Mouse (Mus musculus) retina, postnatal 1 day (tissue): ENCODE results near the gene Amz2.

Source experiments
- DNase-seq: peaks from one replicate; pipeline ENCODE4 v3.0.0-alpha.2; 2012

Gene Amz2

DNA sequence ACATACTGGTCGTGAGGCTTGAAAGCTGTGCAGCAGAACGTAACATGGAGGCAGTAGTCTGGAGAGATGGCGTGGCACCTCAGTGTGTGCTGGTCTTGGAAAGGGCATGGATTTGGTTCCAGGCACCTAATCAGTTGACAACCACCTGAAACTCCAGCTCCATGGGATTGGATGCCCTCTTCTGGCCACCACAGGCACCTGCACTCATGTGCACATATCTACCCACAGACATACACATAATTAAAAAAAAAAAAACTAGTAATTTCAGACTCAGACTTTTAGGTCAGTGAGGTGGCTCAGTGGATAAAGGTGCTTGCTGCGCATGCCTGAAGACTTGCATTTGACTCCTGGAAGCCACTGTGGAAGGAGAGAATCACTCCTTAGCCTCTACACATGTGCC lies 3.5 kb upstream of the Amz2 start:
- DNase-seq, result no peak

GRCm38 (mm10) chr11:109423294-109423693 lies 2.5 kb upstream of the Amz2 start:
- no peak for DNase-seq

DNA sequence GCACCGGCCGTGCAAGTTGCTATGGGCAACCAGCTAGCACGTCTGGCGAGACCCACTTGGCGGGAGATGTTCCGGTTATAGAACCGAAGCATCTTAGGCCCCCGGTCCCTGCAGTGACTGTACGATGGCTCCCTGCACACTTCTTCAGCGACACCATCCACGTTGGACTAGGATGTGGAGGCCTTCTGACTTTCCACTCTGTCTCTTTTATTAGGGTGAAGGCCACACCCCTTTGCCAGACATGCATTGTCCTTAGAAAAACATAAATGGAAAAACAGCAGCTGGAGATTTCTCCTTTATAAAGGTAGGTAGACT lies 483 bp downstream of the Amz2 start:
- no peak for DNase-seq

DNA sequence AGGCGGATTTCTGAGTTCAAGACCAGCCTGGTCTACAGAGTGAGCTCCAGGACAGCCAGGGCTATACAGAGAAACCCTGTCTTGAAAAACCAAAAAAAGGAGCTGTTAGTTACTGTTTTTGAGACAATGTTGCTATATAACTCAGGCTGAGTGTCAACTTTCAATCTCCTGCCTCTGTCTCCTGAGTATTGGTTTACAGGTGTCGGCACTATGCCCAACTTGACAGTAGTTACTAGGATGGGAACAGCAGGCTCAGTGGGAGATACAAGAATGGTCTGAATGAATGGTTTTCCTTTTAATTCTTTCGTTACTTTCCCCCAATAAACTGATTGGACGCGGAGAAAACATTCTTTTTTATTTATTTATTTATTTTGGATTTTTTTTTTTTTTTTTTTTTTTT lies 1.6 kb downstream of the Amz2 start:
- DNase-seq, result no peak

- no peak for DNase-seq
Measured at GRCm38 (mm10) chr11:109434233-109434798, 8.6 kb downstream of the Amz2 start.

- no peak for DNase-seq
Measured at GRCm38 (mm10) chr11:109436889-109437288, 11.1 kb downstream of the Amz2 start.

DNA sequence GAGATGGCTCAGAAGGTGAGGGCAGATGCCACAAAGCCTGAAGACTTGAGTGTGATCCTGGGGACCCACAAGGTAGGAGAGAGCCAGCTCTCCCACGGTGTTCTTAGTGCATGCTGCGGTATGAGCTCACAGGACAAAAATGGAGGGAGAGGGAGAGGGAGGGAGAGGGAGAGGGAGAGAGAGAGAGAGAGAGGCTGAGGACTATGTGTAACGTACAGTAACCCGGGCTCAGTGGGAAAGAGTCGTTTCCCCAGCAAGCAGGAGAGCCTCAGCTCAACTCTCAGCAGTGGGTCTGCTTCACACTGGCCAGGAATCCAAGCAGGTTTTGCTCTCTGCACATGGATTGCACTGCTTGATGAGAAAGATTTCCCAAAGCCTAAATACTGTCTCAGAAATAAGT lies 13.5 kb downstream of the Amz2 start:
- DNase-seq, result peak; percentile 41

DNA sequence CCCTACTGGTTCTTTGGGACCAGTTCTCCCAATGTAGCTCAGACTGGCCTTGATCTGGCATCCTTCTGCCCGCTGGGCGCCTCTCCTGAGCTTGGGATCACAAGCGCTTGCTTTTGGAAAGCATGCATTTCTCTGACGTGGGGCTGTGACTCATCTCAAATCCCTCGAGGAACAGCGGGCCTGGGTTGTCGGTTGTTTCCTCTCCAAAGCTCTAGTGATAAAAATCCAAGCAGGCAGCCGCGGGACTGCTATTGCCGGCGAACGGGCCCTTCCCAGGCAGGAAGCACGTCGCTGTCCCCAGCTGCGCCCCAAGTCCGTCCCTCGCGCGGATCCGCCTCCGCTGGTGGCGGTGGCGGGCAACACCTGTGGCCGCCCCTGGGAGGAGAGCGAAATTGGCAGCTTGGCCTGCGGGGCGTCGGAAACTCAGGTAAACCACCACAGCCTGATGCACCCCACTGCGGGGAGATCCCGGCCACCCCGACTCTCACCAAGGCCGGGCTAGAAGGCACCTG lies 14.1 kb downstream of the Amz2 start:
- peak; percentile 78 for DNase-seq

DNA sequence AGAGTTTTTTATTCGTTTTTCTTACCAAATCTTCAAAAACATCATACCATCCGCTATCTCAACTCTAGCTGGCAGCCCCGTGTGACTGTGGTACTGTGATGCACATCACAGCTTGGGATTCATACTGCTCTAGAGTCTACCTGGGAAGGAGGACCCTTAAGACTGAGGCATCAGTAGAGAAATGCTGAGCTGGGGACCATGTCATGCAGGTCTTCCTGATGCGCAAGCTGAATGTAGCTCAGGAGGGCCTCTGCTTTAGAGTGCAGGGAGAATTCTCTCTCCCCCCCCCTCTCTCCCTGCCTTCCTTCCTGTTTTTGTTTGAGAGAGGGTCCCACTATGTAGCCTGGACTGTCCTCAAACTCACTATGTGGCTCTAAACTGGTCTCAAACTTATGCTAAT lies 14.9 kb downstream of the Amz2 start:
- DNase-seq, result no peak

GRCm38 (mm10) chr11:109441119-109441518 lies 15.4 kb downstream of the Amz2 start:
- peak; percentile 65 for DNase-seq

DNA sequence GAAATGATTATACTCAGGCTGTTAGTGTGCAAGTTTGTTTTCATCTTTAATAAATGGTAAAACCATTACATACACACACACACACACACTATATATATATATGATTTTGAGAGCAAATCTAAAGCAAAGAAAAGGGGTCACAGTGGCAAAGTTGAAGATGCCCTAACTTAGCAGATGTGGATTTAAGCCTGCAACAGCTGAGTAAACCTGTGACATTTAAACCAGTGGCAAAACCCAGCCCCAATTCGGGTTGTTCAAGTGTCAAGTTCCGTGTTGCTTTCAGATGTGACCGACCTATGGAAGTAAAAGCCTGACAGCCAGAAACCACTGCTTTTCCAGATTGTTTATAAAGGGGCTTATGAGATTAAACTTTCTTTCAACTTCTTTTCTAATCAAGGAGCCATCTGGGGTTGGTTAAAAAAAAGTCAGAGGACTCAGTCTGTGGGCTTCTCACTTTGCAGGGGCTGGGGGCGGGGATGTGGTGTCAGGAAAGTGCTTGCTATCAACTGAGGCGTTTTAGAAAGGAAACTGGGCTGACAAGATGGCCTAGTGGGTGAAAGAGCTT lies 16.5 kb downstream of the Amz2 start:
- DNase-seq, result peak; percentile 5

DNA sequence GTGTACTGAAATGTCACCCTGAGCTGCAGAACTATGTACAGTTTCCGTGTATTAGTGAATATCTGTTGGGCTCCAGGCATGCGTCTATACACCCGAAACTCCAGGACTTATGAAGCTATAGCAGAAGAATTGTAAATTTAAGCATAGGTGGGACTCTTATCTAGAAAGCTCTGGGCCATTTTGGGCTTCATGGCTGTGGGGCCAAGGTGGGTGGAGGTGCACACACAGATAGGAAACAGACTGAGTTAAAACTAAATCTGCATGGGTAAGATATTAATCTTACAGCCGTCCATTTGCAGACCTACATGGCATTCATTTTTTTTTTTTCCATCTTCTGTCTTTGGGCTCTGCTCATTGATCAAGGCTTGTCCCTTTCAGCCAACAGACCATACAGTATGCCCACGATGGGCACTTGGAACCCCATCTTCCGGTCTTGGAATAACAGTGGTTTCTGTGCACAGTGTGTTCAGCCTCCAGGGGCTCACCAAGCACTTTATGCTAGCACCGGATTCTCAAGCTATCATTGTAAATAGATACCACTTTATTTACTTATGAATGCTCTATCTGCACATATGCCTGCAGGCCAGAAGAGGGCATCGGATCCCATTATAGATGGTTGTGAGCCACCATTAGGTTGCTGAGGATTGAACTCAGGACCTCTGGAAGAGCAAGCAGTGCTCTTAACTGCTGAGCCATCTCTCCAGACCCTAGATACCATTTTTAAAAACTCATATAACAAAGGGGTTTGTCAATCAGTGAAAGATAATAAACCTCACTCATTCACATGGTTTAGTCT lies 17.9 kb downstream of the Amz2 start:
- DNase-seq, result no peak

- peak; percentile 59 for DNase-seq
Measured at GRCm38 (mm10) chr11:109444600-109444999, 18.9 kb downstream of the Amz2 start.

GRCm38 (mm10) chr11:109445438-109446035 lies 19.8 kb downstream of the Amz2 start:
- DNase-seq, result peak; percentile 66

- no peak for DNase-seq
Measured at GRCm38 (mm10) chr11:109451169-109451568, 25.4 kb downstream of the Amz2 start.

- DNase-seq, result no peak
Measured at GRCm38 (mm10) chr11:109456261-109456660, 30.5 kb downstream of the Amz2 start.

DNA sequence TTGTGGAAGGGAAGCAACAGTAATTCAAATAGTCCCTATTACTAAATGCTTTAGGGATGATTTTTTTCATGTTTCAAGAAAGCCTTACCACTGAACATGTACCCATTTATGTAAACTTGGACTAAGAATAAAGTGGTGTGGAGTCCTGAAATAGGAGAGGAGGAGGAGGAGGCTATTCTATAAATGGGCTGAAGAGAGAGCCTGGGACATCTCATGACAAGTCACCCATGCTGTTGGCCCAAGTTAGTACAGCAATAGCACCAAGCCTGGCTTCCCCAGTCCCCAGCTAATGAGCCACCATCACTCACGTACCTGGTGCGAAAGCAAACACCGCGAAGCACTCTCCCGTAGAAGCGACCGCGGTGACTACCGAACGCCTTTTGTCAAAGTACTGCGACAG lies 32.4 kb downstream of the Amz2 start:
- DNase-seq, result no peak

DNA sequence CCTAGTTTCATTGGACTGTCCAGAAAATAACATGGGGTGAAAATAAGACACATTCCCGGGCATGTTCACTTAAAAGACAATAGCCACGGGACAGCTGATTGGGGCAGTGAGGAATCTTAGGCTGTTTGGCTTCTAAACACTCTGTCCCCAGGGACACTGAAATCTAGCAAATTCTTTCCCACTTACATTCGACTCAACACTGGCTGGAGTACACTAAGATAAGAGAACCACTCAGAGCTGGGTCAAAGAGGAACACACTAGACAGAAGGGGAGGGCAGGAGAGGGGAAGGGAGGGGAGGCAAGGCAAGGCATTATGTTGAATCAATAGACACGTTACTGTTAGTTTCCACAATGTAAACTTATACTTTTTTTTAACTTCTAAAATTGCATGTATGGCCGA lies 34.8 kb downstream of the Amz2 start:
- DNase-seq, result no peak

- no peak for DNase-seq
Measured at GRCm38 (mm10) chr11:109465068-109465467, 39.3 kb downstream of the Amz2 start.

- no peak for DNase-seq
Measured at GRCm38 (mm10) chr11:109466987-109467386, 41.2 kb downstream of the Amz2 start.

DNA sequence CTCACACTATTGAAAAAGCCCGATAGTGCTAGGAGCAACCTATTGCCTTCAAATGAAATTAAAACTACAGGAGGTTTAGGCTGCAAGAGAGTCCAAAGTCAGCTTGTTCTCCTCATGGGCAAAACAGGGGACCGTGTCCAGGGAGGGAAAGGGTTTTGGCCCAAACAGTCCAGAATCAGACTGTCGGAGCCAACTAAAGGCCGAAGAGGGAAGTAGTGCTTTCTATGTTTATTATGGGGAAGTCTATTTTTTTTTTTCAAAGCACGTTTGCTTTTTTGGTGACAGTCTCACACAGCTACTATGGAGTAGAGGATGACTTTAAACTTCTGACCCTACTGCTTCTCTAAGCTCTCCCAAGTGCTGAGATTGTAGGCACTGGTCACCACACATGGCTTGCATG lies 42.4 kb downstream of the Amz2 start:
- no peak for DNase-seq

GRCm38 (mm10) chr11:109470170-109470569 lies 44.4 kb downstream of the Amz2 start:
- no peak for DNase-seq

GRCm38 (mm10) chr11:109470921-109471861 lies 45.4 kb downstream of the Amz2 start:
- DNase-seq, result peak; percentile 70
